Mouse (Mus musculus): ENCODE measurements at regions not wholly inside any gene's neighbourhood (a gene's known extent, or its start where the extent isn't known, plus 50 kb on each side); places are given as distances from the start of the nearest gene placed in this dataset.
"Not testable (repeated sequence)": the region's sequence is repeated elsewhere in the genome, so short reads cannot be mapped to it uniquely, and the experiment has no call there.

DNA sequence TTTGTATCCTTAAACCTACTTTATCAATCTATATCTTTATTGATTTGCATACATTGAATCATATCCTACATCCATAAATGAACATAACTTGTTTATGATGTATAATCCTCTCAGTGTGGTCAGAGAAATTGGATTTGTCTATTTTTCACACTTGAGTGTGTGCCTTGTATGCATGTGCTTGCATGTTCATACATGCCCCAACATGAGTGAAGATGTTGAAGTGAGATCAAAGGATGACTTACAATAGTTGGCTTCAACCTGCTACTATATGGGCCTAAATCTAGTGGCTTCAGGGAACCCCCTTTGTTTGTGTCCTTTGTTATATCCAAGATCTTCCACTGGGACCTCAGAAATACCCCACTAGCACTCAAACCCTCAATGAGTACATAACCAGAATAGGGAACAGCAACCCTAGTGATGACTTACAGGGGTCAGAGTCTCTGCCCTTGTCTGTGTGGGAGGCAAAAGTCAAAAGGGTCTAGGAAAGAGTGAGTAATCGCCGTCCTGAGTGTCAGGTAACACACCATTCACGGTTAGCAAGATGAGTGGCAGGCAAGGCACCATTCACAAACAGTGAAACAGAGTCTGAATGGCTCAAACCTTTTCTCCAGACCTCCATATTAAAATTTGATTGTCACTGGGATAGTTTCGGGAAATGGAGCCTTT is 236.3 kb downstream of the Lpin1 start:
- ATAC-seq (ENCODE audit: low TSS enrichment): no peak

DNA sequence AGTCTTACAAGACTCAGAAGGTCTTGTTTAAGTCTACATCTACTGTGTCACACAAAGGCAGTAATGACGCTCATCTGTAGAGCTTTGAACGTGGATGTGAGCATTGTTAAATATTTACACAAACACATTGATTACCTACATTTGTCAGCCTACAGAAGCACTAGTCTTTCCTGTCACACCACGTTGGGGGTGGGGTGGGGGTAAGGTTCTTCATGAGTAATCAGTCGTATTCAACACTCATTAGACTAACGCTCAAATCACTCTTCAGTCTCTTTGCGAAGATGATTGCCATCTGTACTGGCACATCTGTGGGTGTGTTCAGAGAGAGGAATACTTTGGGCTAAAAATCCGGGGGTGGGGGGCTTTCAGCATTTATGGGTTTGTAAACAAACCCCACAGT is 240.7 kb downstream of the Lpin1 start:
- no peak for ATAC-seq (ENCODE audit: low TSS enrichment)

DNA sequence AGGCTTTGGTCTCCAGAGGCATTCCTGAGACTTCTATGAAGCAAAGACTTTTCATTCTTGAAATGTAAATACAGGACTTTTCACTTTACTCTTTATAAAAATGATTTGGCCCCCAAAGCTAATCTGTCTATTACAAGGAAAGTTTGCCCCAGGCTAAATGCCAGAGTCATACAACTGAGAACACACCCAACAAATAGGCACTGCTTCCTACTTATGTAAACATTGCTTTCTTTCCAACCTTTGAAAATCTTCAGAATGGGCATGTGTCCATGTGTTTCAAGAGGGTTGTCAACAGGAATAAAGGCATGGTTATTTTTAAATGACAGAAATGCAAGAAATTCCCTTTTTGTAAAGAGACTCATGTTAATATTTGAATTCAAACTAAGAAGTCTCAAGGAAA is 248.4 kb downstream of the Lpin1 start:
- no peak for ATAC-seq (ENCODE audit: low TSS enrichment)

DNA sequence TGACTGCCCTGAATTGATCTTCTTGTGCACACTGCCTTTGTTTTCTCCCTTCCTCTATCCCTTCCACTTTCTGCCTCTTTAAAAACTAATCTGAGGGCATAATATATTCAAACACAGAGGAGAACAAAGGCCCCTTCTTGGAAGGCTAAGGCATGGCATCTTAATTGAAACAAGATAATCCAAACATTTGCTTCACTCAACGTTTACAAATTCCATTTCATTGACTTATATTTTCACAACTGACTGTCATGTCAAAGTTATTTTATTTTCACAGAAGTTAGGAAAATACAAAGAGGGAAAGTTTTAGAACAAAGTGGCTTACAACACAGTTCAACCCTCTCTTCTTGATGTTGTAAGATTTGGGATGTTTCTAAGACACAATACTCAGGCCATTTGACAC is 251.9 kb downstream of the Lpin1 start:
- ATAC-seq (ENCODE audit: low TSS enrichment): no peak

DNA sequence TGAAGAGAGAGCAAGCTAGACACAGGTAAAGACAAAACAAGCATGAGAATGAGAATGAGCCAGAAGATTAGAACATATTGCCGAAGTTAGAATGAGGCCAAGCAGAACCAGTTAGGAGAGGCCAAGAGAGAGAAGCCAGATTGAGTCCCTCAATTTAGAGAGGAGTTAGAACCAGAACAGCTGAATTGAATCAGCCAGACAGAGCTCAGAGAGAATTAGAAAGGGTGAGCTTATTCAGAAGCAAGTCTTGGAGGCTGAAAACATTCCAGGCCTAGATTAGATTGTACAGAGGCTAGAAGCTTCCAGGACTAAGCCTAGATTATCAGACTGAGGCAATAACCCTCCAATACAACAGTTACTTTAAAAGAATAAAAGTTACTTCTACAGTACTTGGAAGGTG is 256.1 kb downstream of the Lpin1 start:
- no peak for ATAC-seq (ENCODE audit: low TSS enrichment)

DNA sequence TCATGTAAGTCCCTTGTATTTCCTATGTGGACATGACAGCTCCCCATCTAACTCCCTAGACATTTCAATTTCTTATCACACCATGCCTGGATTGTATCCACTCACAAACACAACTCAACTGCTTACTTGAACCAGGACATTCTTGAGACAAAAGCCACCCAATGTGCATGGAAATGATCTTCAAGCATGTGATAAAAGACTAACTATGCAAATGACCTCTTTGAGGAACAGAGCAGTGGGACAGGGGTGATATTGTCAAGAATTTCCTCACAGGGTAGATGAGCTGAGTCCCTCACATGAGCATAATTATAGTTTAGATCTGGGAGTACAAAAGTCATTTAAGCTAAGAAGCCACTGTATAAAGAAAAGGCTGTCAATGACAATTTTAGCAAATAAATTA is 259.0 kb downstream of the Lpin1 start:
- ATAC-seq (ENCODE audit: low TSS enrichment): no peak

DNA sequence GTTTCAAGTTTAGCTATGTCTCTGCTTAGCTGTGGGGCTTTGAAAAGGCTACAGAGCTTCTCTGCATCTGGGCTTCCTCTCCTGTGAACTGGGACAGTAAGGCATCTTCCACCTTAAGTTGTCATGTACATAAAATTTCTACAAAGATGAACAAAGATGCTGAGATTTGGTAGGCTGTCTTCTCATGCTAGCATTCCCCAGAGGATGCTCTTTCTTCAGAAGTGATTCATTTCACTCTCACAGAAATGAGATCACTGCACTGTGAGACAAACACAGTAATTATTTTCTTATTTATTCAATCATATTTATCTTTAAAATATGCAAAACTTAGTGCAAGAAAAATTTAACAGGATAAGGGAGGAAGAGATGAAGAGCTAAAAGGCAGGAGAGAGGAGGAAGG is 261.5 kb downstream of the Lpin1 start:
- ATAC-seq (ENCODE audit: low TSS enrichment): no peak

DNA sequence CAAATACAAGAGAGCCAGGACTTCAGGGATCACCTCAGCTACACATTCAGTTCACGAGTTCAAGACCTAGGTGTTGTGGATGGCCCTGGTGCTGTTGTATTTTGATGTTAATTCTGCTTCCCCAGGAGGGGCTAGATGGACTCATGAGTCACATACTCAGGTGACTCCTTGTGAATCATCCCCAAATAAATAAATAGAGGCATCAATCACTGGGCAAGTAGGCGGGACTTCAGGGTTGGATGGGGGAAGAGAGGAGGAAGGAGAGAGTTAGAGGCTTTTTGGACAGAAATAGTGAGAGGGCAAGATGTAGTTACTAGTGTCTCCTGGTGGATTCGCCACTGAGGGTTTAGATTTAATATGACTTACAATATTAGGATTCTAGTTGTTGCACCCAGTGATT is 266.7 kb downstream of the Lpin1 start:
- no peak for ATAC-seq (ENCODE audit: low TSS enrichment)

DNA sequence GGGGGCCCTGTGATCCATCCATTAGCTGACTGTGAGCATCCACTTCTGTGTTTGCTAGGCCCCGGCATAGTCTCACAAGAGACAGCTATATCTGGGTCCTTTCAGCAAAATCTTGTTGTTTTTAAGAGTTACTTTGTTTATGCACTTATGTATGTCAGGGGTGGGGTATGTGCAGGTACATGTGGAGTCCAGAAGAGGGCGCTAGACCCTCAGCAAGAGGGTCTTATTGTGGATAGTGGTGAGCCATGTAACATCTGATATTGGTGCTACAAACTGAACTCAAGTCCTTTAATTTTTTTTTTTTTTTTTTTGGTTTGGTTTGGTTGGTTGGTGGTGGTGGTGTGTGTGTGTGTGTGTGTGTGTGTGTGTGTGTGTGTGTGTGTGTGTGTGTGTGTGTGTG is 268.7 kb downstream of the Lpin1 start:
- not testable (repeated sequence) for ATAC-seq (ENCODE audit: low TSS enrichment)

DNA sequence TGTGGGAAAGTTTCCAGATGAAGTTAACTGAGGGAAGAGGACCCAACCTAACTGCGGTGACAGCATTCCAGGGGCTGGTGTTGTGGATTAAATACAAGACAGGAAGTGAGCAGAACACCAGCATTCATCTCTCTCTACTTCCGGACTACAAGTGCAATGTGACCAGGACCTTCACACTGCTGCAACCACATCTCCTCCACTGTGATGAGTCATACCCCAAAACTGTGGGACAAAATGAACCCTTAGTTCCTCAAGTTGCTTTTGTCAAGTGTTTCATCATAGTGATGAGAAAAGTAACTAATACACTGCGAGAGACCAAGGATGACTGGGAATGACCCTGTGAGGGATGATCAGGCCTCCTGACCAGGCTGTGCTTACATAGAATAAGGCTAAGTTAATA is 279.3 kb downstream of the Lpin1 start:
- no peak for ATAC-seq (ENCODE audit: low TSS enrichment)

DNA sequence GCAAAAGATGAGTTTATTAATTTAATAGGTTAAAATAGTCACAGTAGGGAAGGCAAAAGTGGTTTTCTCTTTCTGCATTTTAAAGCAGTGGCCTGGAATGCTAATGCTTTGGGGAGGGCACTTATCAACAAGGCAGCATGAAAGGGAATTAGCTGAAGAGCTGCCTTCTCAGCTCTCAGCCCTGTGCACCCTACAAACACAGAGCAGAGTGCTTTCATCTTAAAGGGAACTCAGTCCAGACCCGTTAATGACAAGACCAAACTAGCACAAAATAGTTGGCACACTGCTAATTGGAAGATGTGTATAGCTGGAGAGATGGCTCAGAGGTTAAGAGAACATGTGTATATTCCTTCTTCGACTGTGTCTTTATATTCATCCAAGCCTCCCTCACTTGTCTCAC is 281.6 kb downstream of the Lpin1 start:
- ATAC-seq (ENCODE audit: low TSS enrichment): no peak

DNA sequence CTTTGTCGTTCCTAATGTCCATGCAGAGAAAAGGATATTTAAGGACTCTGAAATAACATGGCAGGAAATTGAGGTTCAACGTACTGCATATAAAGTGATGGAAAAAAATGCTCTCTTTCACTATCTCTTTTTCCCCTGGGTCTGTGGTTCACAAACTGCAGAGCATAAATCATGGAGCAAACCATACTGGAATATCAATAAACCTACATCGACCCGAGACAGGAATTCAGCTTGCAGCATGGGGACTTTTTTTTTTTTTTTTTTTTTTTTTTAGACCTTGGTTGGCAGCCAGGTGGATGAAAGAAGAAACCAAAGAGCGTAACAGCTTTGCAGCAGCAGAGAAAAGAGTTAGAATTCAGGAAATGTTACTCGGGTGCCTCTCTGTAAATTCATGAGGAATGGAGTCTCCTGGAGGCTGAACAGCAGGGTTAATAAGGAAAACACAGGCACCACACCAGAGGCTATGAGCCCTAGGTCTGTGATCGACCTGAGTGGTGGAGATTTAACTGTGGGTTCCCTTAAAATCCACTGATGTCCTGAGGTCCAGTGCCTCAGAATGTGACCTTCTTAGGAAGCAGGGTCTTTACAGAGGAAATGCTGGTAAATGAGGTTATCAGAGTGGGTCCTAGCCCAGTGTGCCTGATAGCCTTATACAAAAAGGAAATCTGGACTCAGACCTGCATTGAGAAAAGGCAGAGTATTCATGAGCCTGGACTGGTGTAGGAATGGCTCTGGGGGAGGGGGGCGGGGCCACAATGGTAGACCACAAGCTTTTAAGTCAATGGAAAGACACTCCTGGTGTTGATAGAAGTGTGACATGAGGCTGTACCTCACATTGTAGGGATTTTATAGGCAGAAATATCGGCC is 290.0 kb downstream of the Lpin1 start:
- peak; percentile 72 for ATAC-seq (ENCODE audit: low TSS enrichment)

DNA sequence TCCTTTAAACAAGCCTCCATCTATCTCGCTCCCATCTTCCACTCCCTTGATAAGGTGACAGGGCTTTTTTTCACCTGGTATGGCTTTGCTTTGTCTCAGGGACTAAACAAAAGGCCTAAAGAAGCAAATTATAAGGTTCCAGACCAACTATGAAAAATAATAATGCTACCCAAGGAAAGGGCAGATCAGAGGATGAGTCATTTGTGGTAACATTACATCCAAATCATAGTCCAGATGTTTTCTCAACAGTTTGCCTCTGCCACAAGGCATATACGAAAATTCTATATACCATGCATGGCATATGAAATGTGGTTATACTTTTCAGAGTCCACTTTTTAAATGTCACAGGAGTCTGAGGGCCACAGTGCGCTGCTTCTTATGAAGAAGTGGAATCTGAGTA is 302.7 kb downstream of the Lpin1 start:
- ATAC-seq (ENCODE audit: low TSS enrichment): no peak

DNA sequence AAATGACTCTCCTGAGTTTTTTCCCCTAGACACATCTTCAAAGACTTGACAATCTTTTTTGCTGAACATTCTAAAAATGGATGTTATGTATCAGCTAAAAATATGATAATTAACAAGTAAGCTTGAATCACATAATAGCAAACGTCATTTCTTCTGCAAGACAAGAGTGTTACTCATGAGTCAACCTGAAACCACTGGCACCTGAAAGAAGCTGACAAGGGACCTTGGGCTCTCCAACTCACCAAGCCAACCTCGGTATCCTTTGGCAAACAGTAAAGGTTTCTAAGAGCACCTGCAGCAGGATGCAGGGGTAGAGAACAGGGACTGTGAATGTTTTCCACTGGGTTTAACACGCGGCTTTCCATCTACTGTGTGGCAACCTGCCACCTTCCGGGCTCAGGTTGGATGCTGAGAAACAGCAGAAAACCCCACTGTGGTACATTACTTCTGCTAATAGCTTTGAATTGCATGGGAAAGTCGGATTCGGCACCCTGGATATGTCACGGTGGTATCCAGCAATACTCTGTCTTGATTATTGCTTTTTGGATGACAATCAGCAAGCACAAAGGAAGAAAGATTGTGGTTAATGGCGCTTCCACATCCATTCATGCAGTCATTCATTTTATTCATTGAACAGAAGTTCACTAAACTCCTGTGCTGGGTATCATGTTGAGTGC is 305.9 kb downstream of the Lpin1 start:
- ATAC-seq (ENCODE audit: low TSS enrichment): no peak

DNA sequence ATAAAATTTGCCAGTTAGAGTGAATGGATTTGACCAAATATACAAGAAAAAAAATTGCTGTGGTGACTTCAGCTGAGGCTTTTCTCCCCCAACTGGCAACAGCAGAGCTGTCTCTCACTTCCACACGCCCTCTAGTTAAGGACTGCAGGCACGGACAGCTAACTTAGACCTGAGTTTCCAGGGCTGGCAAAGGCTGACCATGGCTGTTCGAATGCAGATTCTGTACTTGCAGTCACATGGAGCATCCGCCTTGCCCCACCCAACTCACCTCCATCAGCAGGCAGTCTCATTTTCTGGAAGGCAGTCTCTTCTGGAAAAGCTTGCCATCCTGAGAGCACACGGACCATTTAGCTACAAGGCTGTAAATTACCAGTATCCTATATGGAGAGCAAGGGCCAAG is 325.7 kb downstream of the Lpin1 start:
- no peak for ATAC-seq (ENCODE audit: low TSS enrichment)

DNA sequence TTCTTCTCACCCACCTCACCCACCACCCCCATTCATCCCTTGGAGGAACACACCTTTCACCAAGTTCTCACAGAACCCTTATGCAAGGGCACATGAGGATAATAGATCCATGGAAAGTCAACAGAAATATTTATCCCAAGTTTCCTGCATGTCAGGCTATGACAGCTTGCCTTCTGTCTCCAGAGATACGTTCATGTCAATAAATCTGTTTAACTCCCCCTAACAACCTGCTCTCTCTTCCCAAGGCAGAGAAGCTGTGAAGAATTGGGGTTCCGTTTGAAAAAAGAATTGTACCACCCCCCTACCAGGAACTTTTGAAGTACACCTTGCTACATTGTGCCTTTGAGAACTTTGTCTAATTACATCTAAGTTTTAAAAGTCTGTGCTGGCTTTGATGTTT is 331.6 kb downstream of the Lpin1 start:
- no peak for ATAC-seq (ENCODE audit: low TSS enrichment)

DNA sequence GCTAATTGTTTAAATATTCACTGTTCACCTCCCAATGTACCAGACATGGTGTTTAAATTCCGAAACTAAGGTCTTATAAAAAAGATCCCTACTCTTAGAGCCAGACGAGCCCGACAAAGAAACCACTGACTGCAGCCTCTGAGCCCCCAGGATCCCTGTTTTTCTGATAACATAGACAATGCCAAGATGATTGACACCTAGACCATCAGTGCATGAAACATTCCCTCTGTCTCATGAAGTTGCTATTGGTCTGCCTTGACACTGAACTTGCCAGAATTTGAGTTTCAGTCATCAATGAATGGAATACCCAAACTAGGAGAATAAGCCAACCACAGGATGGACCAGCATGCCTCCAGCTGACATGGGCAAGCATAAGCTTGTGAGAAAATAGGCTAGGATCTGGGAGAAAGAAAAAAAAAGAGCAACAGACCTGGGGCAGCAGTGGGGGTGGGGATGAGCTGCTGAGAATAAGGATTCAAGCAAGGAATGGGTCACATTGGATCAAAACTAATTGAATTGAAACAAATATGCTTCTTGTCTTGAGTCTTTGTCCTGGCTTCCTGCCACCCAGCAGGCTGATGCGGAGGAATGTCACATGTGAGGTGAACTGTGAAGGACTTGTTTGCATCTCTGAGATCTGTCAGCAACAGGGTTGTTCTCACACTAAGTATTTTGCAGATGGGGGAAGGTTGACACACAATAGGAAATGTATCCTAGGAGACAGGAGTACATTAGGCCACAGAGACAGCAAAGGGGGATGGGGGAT is 333.0 kb downstream of the Lpin1 start:
- no peak for ATAC-seq (ENCODE audit: low TSS enrichment)

DNA sequence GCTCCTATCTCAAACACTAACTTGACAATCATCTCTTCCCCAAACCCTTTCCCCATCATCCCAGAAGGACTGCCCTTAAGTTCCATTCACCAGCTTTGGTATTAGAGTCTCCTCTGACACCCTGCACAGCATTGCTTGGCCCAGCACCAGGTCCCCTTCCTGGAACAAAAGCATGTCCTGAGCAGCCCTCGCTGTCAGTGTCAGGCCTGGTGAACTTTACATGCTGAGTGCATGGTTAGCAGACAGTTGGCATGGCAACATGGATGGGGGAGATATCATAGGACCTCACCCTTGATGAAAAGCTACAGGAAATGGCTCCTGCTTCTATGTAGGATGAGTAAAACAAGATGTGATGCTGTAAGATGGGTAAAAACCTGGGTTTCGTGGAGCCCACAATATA is 333.6 kb downstream of the Lpin1 start:
- no peak for ATAC-seq (ENCODE audit: low TSS enrichment)

DNA sequence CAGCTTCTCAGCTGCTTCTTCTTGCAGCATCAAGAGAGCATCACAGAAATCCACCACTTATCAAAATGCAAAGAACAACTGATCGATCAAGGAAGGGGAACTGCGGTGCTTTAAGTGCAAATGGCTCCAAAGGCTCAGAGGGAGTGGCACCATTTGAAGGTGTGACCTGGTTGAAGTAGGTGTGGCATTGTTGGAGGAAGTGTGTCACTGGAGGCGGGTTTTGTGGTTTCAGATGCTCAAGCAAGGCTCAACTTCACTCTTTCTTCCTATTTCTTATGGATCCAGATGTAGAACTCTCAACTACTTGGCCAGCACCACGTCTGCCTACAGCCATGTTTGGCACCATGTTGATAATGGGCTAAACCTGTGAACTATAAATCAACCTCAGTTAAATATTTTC is 334.5 kb downstream of the Lpin1 start:
- ATAC-seq (ENCODE audit: low TSS enrichment): no peak

DNA sequence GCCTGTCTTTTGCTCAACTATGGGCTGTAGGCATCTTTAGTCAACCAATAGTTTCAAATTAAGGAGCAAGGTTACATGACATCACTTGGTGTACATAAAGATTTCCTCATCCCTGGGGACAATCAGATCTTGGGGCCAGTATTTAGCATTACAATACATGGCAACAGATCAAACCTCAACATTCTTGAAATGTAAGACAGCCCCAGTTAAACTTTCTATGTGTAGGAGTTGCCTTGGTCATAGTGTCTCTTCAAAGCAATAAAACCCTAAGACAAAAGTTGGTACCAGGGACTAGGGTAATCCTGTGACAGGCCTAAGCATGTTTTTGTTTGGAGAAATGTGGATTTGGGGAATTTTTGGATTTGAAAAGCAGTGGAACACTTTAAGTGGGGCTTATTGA is 338.3 kb downstream of the Lpin1 start:
- ATAC-seq (ENCODE audit: low TSS enrichment): no peak

DNA sequence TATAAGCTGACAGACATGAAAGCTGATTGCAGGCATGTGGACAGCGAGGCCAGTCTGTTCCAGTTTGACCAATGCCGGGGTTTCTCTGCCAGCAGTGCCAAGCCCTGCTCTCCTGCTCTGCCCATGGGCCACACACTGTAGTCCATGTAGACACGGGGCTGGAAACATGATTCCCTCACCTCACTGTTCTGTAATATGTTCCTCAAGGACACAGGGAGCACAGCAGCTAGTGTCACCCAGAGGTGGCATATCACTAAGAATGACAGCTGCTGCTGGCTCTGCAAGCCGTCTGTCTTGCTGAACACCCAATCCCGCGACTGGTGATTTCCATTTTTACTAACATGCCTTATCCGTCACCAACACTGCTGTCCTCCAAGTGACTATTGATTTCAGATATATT is 339.9 kb downstream of the Lpin1 start:
- ATAC-seq (ENCODE audit: low TSS enrichment): no peak

DNA sequence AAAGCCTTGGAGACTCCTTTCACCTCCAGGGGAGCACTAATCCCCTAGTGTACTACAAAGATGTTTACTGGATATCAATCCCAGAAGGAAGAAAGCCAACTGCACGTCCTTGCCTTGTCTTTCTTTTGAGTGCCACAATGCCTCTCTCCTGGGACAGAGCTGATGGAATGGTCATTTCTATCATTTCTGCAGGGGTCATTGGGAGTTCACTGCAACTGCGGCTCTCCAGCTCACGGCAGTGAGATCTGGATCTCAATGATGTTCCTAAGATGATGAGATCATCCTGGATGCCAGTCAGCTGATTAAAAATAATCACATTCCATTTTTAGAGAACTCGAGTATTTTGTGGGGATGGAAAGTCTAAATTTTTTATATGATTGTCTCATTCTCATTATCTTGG is 341.1 kb downstream of the Lpin1 start:
- no peak for ATAC-seq (ENCODE audit: low TSS enrichment)
